Mouse (Mus musculus) bone marrow macrophage, adult 2 months (primary cell): ENCODE results near the gene Tbc1d7. TPM values are rescaled to one million over a fixed set of nuclear protein-coding genes. Genes with fewer than 3 reads are reported as not detected.

Experiments
- H3K27ac ChIP-seq: 2 replicates; pipeline ENCODE4 v1.5.1; 2012; ENCODE audit warnings: low read depth, low read length; ENCODE audit not compliant: insufficient read depth
- H3K4me1 ChIP-seq: 2 replicates; pipeline ENCODE4 v1.6.1; 2012; ENCODE audit warnings: low read length; ENCODE audit not compliant: control insufficient read depth, insufficient read depth
- H3K4me3 ChIP-seq: 2 replicates; pipeline ENCODE4 v1.5.1; 2012; ENCODE audit warnings: mild to moderate bottlenecking, low read length, moderate library complexity; ENCODE audit not compliant: insufficient read depth
- CTCF ChIP-seq: IDR thresholded peaks from 2 replicates; pipeline ENCODE4 v1.5.1; 2012; ENCODE audit warnings: low read depth, mild to moderate bottlenecking, low read length, moderate library complexity
- POLR2A ChIP-seq: IDR thresholded peaks from 2 replicates; pipeline ENCODE4 v1.6.1; 2012; ENCODE audit warnings: mild to moderate bottlenecking, low read depth, low read length, borderline replicate concordance
- polyA plus RNA-seq: library from polyadenylated mRNA; stranded (reverse); fragments of >200 nt; gene quantifications from 2 replicates; pipeline ENCODE4 v1.2.4, GENCODE M21; 2012; ENCODE audit not compliant: missing spikeins, insufficient read depth, insufficient read length

Tbc1d7 gene
- polyA plus RNA-seq = 15.1 and 17.8 TPM in 2 replicates

DNA sequence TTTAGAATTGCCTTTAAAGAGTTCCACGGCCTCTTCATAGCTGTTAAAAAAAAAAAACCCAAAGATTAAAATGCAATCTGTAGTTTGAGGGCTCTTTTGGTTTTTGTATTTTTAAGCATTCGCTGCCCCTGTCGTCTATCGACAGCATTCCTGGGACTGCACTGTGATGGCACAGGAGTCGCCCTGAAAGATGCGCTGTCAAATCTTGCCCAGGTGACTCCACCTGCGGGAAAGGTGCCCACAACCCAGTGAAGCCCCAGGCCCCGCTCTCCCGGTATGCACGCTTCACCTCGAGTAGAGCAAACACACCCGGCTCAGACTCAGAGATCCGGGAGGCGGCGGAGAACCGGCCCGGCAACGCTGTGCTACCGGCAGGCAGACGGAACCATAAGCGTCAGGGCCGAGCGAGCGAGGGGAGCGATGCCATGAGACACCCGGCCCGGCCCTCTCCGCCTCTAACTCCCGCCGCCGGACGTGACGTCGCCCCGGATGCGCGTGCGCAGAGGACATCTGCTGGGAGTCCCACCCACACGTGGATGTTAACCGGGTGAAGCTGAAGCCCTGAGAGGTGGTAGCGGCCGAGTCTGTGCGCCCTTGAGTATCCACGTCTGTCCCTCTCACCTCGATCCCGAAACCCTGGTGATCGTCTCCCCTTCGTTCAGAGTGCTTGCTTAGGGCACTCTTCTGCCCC lies at the start of gene Tbc1d7:
TSS of gene Tbc1d7 (minus strand) at position 482 of the 691 bp plus-strand sequence.
- TF ChIP-seq POLR2A (0 out of 2 replicates have a peak, but pooled peaks have one; percentile 70), CTCF (no peak)
- H3K27ac ChIP-seq = peak within 1 kb of the TSS; percentile 41
- H3K4me1 ChIP-seq = peaks cover 7% of the 10 kb centered on the region
- peak within 1 kb of the TSS; percentile 84 for H3K4me3 ChIP-seq

GRCm38 (mm10) chr13:43220635-43221034 lies 49.3 kb upstream of the Tbc1d7 start:
- H3K4me3 ChIP-seq = no peak overlapping the region
- no peak overlapping the region for H3K27ac ChIP-seq
- no peak for TF ChIP-seq CTCF
- no peak for TF ChIP-seq POLR2A
- H3K4me1 ChIP-seq = peaks cover 14% of the 10 kb centered on the region

GRCm38 (mm10) chr13:43218764-43219163 lies 47.5 kb upstream of the Tbc1d7 start:
- TF ChIP-seq CTCF (no peak), POLR2A (no peak)
- Histone ChIP-seq H3K4me3 (no peak overlapping the region), H3K4me1 (peaks cover 14% of the 10 kb centered on the region), H3K27ac (no peak overlapping the region)

DNA sequence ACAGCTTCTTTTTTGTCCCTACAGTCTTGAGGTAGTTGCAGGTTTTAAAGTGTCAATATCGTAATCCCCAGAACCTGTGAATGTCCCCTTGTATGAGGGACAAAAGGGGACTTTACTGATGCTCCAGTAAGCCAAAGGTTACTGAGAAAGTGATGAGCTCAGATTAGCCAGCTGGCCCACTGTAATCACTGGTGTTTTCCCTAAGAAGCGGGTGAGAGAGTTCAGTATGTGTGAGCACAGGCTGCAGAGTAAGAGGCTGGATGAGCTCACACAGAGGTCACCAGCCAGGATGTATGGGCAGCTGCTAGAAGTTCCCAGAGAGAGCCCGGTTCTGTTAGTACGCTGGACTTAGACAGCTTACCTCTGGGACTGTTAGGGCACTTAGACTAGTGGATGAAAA lies 47.0 kb upstream of the Tbc1d7 start:
- Histone ChIP-seq H3K4me1 (peaks cover 14% of the 10 kb centered on the region), H3K4me3 (no peak overlapping the region), H3K27ac (no peak overlapping the region)
- TF ChIP-seq POLR2A (no peak), CTCF (no peak)

- Histone ChIP-seq H3K27ac (no peak overlapping the region), H3K4me3 (no peak overlapping the region), H3K4me1 (peaks cover 14% of the 10 kb centered on the region)
- TF ChIP-seq POLR2A (no peak), CTCF (no peak)
Observed at GRCm38 (mm10) chr13:43217686-43218085, 46.4 kb upstream of the Tbc1d7 start.

DNA sequence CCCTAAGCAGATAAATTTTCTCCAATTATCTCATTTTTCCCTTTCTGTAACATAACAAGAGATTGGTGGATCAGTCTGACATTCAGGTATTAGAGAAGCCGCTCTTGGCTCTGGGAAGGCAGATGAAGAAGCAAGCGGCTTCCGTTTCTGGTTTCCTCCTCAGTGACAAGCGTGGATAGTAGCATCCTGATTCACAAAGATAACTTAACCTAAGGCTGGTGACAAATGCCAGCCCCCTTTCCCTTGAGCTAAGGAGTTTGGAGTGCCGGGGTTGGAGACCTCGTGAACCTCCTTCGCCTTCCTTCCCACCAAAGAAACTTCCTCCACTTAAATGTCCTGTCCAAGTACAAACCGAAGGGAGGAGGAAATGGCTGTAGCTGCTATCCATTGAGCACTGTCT lies 45.8 kb upstream of the Tbc1d7 start:
- TF ChIP-seq CTCF = no peak
- no peak for TF ChIP-seq POLR2A
- H3K27ac ChIP-seq = no peak overlapping the region
- H3K4me3 ChIP-seq = no peak overlapping the region
- H3K4me1 ChIP-seq = peaks cover 14% of the 10 kb centered on the region

GRCm38 (mm10) chr13:43215994-43216706 lies 44.8 kb upstream of the Tbc1d7 start:
- H3K4me1 ChIP-seq = peaks cover 14% of the 10 kb centered on the region
- H3K27ac ChIP-seq = no peak overlapping the region
- no peak for TF ChIP-seq CTCF
- TF ChIP-seq POLR2A = no peak
- no peak overlapping the region for H3K4me3 ChIP-seq

DNA sequence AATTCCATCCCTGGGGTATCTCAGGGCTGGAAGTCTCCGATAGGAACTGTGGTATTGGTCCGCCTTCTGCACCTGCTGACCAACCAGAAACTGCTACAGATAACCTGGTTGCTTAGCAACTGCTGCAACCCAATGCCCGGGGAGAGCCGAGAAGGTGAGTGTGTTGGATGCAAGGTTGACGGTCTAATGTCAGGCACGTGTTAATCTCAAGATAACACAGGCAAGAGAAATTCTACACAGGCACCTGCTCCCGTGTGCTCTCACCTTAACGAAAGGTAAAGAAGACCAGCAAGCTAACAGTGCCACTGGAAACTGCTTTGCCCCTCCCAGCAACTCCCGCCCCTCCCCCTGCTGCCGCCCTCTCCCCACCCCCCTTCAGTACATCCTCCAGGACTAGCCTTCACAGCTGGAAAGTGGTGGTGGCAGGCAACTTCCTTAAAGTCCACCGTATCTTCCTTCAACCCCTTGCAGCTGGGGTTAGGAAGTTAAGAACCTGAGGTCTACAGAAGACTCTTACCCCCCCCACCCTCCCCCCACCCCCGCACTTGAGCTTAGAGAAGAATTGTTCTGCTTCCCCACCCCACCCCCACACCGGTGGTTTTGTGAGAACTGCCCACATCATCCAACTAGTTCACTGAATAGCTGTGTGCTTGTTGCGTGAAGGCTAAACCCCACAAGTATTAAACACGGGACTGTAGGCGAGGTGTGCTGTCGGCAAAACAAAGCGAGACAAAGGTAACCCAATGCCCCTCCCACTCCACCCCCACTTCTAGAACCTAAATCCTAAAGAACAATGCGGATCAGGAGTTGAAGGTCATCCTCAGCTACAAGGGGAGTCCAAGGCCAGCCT lies 44.1 kb upstream of the Tbc1d7 start:
- H3K4me3 ChIP-seq = no peak overlapping the region
- TF ChIP-seq CTCF = no peak
- H3K27ac ChIP-seq = no peak overlapping the region
- peaks cover 14% of the 10 kb centered on the region for H3K4me1 ChIP-seq

- no peak overlapping the region for H3K4me3 ChIP-seq
- no peak overlapping the region for H3K27ac ChIP-seq
- 0 out of 2 replicates have a peak, but pooled peaks cover under 1% of the 10 kb centered on the region for H3K4me1 ChIP-seq
- TF ChIP-seq POLR2A = no peak
Observed at GRCm38 (mm10) chr13:43212338-43212737, 41.0 kb upstream of the Tbc1d7 start.
